Mouse (Mus musculus) spleen, adult 2 months (tissue): ENCODE data around the gene Deaf1.

Experiments used
- CTCF ChIP-seq: fragments of 200-500 bp; IDR thresholded peaks from 2 replicates; pipeline ENCODE4 v1.5.1; 2011; ENCODE audit warnings: mild to moderate bottlenecking, inconsistent platforms; ENCODE audit not compliant: insufficient read depth, insufficient read length, insufficient replicate concordance; ENCODE audit errors: extremely low read depth
- POLR2A ChIP-seq: fragments of 200-500 bp; IDR thresholded peaks from 2 replicates; pipeline ENCODE4 v1.6.1; 2011; ENCODE audit warnings: low read depth, low read length, inconsistent platforms

DNA sequence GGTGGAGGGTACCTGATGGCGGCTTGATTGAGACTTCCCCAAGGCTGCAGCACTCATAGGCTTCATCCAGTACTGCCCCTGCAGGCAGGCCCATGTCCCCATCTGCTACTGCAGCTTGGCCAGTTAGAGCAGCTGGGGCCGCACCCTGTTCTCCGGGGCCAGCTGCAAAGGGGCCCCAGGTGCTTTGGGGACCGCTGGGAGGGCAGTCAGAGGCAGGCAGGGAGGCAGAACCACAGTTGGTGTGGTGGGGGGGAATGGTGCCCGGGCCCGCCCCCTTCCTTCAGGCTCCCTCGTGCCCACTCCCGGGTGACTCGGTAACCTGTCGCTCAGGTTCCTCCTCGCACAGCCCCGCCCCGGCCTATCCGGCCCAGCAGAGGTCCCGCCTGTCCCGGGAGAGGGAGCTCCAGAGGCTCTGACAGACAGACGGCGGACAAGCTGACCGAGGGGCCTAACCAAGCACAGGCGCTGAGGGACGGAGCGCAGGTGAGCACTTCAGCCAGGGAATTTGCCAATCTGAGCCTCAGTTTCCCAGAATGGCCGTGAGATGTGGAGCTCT is 11.2 kb upstream of the Deaf1 start, which contains the start of gene Eps8l2:
- TF ChIP-seq CTCF (no peak), POLR2A (no peak)
